Mouse (Mus musculus): ENCODE data around the gene Cd48. TPM values are rescaled to one million over a fixed set of nuclear protein-coding genes. Genes with fewer than 3 reads are reported as not detected.

Cd48 gene
- polyA plus RNA-seq, 1 experiment from 2014 or later, result 11.2 TPM

DNA sequence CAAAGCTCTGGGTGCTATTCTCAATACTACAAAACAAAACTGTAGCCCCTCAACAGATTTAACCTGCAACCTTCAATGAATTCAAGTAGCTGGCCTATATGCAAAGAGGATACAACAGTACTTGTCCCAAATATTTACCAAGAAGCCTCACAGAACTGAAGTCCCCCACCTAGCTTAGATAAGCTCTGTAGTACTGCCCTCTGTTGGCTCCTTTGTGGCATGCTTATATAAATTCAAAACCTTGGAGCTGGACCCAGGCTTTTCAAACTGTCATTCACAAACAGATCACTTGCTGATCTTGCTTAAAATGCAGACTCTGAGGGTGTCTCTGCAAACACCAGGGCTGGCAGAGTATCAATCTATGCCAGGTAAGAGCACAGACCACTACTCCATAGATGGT, 49.4 kb downstream of the Cd48 start:
- H3K9ac ChIP-seq (ENCODE audit: low read length), result no peak overlapping the region
- ATAC-seq (replicated peaks; ENCODE audit: extremely low read depth, insufficient read depth, low FRiP score), result no peak
- H3K4me3 ChIP-seq (ENCODE audit: low read length), result no peak overlapping the region
- H3K9me3 ChIP-seq (replicated peaks; ENCODE audit: control insufficient read depth, low read length), result no peaks in the 10 kb centered on the region; the same call in 1 of the 2 replicates
- no peaks in the 10 kb centered on the region for H3K4me1 ChIP-seq (ENCODE audit: control insufficient read depth, insufficient read depth, low read length)
- H3K27me3 ChIP-seq (ENCODE audit: control insufficient read depth, insufficient read depth, low read length), result no peaks in the 10 kb centered on the region
- no peaks in the 10 kb centered on the region for H3K36me3 ChIP-seq (ENCODE audit: control insufficient read depth, insufficient read depth)
- H3K27ac ChIP-seq (ENCODE audit: low read length), result no peak overlapping the region
- H3K4me2 ChIP-seq (ENCODE audit: low read depth, low read length), result no peak overlapping the region

DNA sequence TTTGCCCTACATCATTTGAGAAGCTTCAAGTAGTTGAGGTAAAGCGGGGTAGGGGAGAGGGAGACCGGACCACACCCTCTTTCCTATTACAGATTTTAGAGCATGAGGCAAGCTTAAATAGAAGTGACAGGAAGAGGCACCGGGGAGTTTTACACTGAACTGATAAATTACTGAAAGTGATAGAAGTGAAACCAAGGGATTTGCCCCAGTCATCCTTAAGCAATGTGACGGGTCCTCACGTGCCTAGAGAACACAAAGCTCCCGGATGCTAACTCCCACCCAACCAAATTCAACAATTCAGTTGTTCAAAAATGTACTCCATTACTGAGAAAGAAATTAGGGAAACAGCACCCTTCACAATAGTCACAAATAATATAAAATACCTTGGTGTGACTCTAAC, 53.1 kb downstream of the Cd48 start:
- Histone ChIP-seq H3K4me1 (ENCODE audit: control insufficient read depth, insufficient read depth, low read length) (no peaks in the 10 kb centered on the region), H3K9me3 (replicated peaks; ENCODE audit: control insufficient read depth, low read length) (no peaks in the 10 kb centered on the region), H3K4me2 (ENCODE audit: low read depth, low read length) (no peak overlapping the region), H3K36me3 (ENCODE audit: control insufficient read depth, insufficient read depth) (no peaks in the 10 kb centered on the region), H3K4me3 (ENCODE audit: low read length) (no peak overlapping the region), H3K9ac (ENCODE audit: low read length) (no peak overlapping the region), H3K27me3 (ENCODE audit: control insufficient read depth, insufficient read depth, low read length) (no peaks in the 10 kb centered on the region), H3K27ac (ENCODE audit: low read length) (no peak overlapping the region)
- WGBS, result 75% methylated on average over 6 of the region's 6 CpGs
- no peak for ATAC-seq (replicated peaks; ENCODE audit: extremely low read depth, insufficient read depth, low FRiP score)

DNA sequence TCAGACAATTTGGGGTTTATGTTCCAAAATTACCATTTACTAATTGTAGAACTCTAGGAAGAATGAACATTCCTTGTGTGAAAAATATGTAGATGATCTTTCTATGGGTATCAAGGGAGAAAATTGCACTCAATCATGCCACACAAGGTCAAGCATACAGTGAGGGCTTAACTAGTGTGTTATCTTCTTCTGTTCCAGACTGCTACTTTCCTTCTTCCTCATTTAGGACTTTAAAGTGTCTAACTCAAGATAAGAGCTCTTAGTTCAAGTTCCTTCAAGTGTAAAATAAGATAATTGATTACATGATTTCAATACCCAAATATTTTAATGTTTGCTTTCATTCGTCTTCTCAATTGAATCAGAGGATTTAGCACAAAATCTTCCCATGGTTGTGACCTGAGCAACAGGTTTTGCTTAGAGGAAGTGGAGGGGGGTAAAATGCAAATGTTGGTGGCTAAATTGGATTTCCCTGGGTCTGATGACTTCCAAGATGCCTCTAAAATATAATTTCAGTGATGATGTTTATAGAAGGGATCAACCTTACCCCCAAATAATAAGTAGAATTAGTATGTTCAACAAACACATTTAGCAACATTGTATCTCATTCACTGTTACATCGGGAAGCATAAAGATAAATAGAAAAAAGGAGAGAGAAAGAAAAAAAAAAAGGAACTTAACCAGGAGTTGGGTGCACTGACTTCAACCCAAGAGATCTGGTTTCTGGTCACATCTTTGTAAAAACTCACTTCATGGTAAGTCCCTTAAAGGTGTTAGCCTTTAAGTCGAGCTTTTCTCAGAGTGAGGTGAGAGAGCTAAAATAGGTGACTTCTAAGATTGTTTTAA, 66.5 kb downstream of the Cd48 start:
- H3K9me3 ChIP-seq (replicated peaks; ENCODE audit: control insufficient read depth, low read length), result no peaks in the 10 kb centered on the region; the same call in 1 of the 2 replicates
- H3K27me3 ChIP-seq (ENCODE audit: control insufficient read depth, insufficient read depth, low read length), result no peaks in the 10 kb centered on the region
- H3K27ac ChIP-seq (ENCODE audit: low read length), result no peak overlapping the region
- no peak overlapping the region for H3K4me2 ChIP-seq (ENCODE audit: low read depth, low read length)
- ATAC-seq (replicated peaks; ENCODE audit: extremely low read depth, insufficient read depth, low FRiP score), result no peak
- H3K9ac ChIP-seq (ENCODE audit: low read length), result no peak overlapping the region
- H3K4me3 ChIP-seq (ENCODE audit: low read length), result no peak overlapping the region
- WGBS, result 78% methylated on average over 3 of the region's 3 CpGs
- no peaks in the 10 kb centered on the region for H3K4me1 ChIP-seq (ENCODE audit: control insufficient read depth, insufficient read depth, low read length)
- H3K36me3 ChIP-seq (ENCODE audit: control insufficient read depth, insufficient read depth), result no peaks in the 10 kb centered on the region

Small RNA genes lying within 50 kb of the gene (microRNA-seq; reads per million reads assigned to microRNA genes)
- gene Mir7683, result not detected

Other genes starting within 250 kb of the Cd48 start
- 76.1 and 80.0 TPM in 2 replicates for gene F11r, start 244.5 kb upstream of the Cd48 start, polyA plus RNA-seq (2015; fragmentation: Nextera tagmentation; extraction: Ambion mirVana)
- gene Alyref2, start 178.5 kb upstream of the Cd48 start, polyA plus RNA-seq (2015; fragmentation: Nextera tagmentation; extraction: Ambion mirVana), result 15.8 and 17.2 TPM in 2 replicates
- gene Itln1, start 146.7 kb upstream of the Cd48 start, polyA plus RNA-seq (2015; fragmentation: Nextera tagmentation; extraction: Ambion mirVana), result 0.49 TPM in 1 of 2 replicates, not detected in the other
- gene Cd244a, start 122.8 kb upstream of the Cd48 start, polyA plus RNA-seq (2015; fragmentation: Nextera tagmentation; extraction: Ambion mirVana), result 0.76 and 1.1 TPM in 2 replicates
- 1.00 and 2.2 TPM in 2 replicates for gene Ly9, start 74.6 kb upstream of the Cd48 start, polyA plus RNA-seq (2015; fragmentation: Nextera tagmentation; extraction: Ambion mirVana)
- 0.35 and 0.83 TPM in 2 replicates for gene Slamf7, start 29.0 kb upstream of the Cd48 start, polyA plus RNA-seq (2015; fragmentation: Nextera tagmentation; extraction: Ambion mirVana)
- gene Slamf1, start 85.1 kb downstream of the Cd48 start, polyA plus RNA-seq (2015; fragmentation: Nextera tagmentation; extraction: Ambion mirVana), result 0.46 and 0.79 TPM in 2 replicates
- gene Cd84, start 157.7 kb downstream of the Cd48 start, polyA plus RNA-seq (2015; fragmentation: Nextera tagmentation; extraction: Ambion mirVana), result 2.0 and 2.6 TPM in 2 replicates
- gene Gm10521, start 213.7 kb downstream of the Cd48 start, polyA plus RNA-seq (2015; fragmentation: Nextera tagmentation; extraction: Ambion mirVana), result not detected in 2 replicates
- gene Slamf6, start 235.5 kb downstream of the Cd48 start, polyA plus RNA-seq (2015; fragmentation: Nextera tagmentation; extraction: Ambion mirVana), result 7.8 and 22.2 TPM in 2 replicates

Data from heart, embryonic 16.5 days (tissue).